Mouse (Mus musculus) brain, embryonic 14.5 days (tissue): ENCODE results near the gene Gm44790.

Experiments used
- CTCF ChIP-seq: fragments of 200-500 bp; IDR thresholded peaks from 2 replicates; pipeline ENCODE4 v1.5.1; 2012; ENCODE audit warnings: inconsistent platforms, mild to moderate bottlenecking, moderate library complexity, borderline replicate concordance; ENCODE audit not compliant: insufficient read depth, insufficient read length; ENCODE audit errors: extremely low read depth
- POLR2A ChIP-seq: fragments of 200-500 bp; IDR thresholded peaks from 2 replicates; pipeline ENCODE4 v1.6.1; 2012; ENCODE audit warnings: mild to moderate bottlenecking, inconsistent platforms, borderline replicate concordance; ENCODE audit not compliant: poor library complexity, insufficient read depth, insufficient read length, severe bottlenecking; ENCODE audit errors: extremely low read depth

GRCm38 (mm10) chr6:86426358-86426757 is at the start of gene Gm44790:
- TF ChIP-seq POLR2A (no peak), CTCF (no peak)
